Mouse (Mus musculus) forebrain, embryonic 12.5 days (tissue): ENCODE measurements at regions not wholly inside any gene's neighbourhood (a gene's known extent, or its start where the extent isn't known, plus 50 kb on each side); places are given as distances from the start of the nearest gene placed in this dataset.

ENCODE experiments used
- ATAC-seq: fragments of 200-750 bp; cut with Nextera tagmentation; 2 replicates; pipeline ENCODE4 v1.8.0; 2017; ENCODE audit warnings: moderate TSS enrichment; ENCODE audit not compliant: low FRiP score
- H3K27ac ChIP-seq: fragments of 300-500 bp; sonication (generic); 2 replicates; pipeline ENCODE4 v1.5.1; 2016; ENCODE audit warnings: mild to moderate bottlenecking
- H3K27me3 ChIP-seq: fragments of 300-500 bp; sonication (generic); 2 replicates; pipeline ENCODE4 v1.6.1; 2016; ENCODE audit warnings: mild to moderate bottlenecking
- H3K36me3 ChIP-seq: fragments of 300-500 bp; sonication (generic); replicated peaks from 2 replicates; pipeline ENCODE4 v1.6.1; 2016; ENCODE audit warnings: mild to moderate bottlenecking
- H3K4me1 ChIP-seq: fragments of 300-500 bp; sonication (generic); 2 replicates; pipeline ENCODE4 v1.6.1; 2016
- H3K4me2 ChIP-seq: fragments of 300-500 bp; sonication (generic); 2 replicates; pipeline ENCODE4 v1.6.1; 2016; ENCODE audit warnings: mild to moderate bottlenecking, moderate library complexity
- H3K4me3 ChIP-seq: fragments of 300-500 bp; sonication (generic); replicated peaks from 2 replicates; pipeline ENCODE4 v1.5.1; 2016; ENCODE audit warnings: mild to moderate bottlenecking
- H3K9ac ChIP-seq: fragments of 300-500 bp; sonication (generic); 2 replicates; pipeline ENCODE4 v1.6.1; 2016; ENCODE audit warnings: mild to moderate bottlenecking
- H3K9me3 ChIP-seq: fragments of 300-500 bp; sonication (generic); 2 replicates; pipeline ENCODE4 v1.6.1; 2016
- WGBS: fragments of 180-500 bp; shearing (Covaris S2); methylation state at CpG from one replicate; pipeline ENCODE4 v1.1.7; 2016; 5-methylcytosine and 5-hydroxymethylcytosine counted together

DNA sequence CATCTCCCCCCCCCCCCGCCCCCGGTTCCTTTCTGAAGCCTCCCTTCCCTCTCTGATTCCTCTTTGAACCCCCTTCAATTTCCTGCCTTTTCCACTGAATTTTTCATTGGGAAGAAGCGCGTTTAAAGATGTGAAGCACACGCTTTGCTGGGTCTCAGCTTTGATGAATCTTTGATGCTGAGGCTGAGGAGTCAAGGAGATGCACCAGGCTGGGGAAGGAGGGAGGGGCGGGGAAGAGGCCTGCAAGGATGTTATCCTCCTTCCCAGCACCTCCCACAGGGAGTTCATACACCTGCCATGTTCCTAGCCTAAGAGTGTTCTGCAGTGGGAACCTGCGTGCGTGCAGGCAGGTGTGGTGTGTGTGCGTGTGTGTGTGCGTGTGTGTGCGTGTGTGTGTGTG, 205.9 kb downstream of the Uaca start:
- Histone ChIP-seq H3K36me3 (no peaks in the 10 kb centered on the region), H3K9me3 (no peaks in the 10 kb centered on the region), H3K4me1 (peaks cover 3% of the 10 kb centered on the region; the same call in 1 of the 2 replicates), H3K4me3 (no peak overlapping the region), H3K9ac (no peak overlapping the region), H3K27ac (no peak overlapping the region), H3K4me2 (no peak overlapping the region), H3K27me3 (0 out of 2 replicates have a peak, but pooled peaks cover 6% of the 10 kb centered on the region)
- ATAC-seq: no peak
- WGBS: 82% methylated on average over 11 of the region's 11 CpGs

DNA sequence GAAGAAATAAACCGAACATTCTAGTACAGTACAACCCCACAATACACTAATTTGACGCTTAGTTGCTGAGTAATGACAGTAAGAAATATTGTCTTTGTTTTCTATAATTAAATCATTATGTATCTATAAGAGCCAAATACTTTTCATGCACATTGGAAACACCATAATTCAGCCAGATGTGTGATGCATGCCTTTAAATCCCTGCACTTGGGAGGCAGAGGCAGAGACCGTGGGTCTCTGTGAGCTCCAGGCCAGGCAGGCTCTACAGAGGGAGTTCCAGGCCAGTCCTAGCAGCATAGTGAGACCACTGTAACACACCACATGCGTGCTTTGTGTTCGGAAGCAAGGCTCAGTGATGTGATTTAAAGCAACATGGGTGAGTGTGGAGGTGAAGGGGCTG, 208.2 kb downstream of the Uaca start:
- no peaks in the 10 kb centered on the region for H3K9me3 ChIP-seq
- no peak for ATAC-seq
- no peak overlapping the region for H3K27ac ChIP-seq
- H3K4me2 ChIP-seq: no peak overlapping the region
- WGBS: 89% methylated on average over 5 of the region's 5 CpGs
- H3K4me3 ChIP-seq: no peak overlapping the region
- H3K36me3 ChIP-seq: no peaks in the 10 kb centered on the region
- 0 out of 2 replicates have a peak, but pooled peaks cover 6% of the 10 kb centered on the region for H3K27me3 ChIP-seq
- H3K4me1 ChIP-seq: peaks cover 3% of the 10 kb centered on the region; the same call in 1 of the 2 replicates
- no peak overlapping the region for H3K9ac ChIP-seq

DNA sequence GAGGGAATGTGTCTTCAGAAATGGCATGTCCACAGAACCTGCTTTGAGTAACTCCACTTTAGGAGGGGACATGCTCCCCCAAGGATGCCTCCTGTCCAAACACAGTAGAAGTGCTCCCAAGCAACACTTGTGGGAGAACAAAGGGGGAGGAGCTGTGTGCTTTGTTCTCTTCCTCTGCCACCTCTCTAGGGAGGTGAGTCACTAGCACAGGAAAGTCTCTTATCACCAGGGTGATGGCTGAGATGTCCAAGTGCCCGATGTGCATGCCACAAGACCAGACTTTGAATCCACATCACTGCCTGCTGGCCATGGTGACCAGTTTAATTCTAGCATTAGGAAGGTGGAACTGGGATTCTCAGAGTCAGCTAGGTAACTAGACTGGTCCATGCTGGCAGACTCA, 214.1 kb downstream of the Uaca start:
- H3K4me3 ChIP-seq: no peak overlapping the region
- no peak for ATAC-seq
- H3K9ac ChIP-seq: no peak overlapping the region
- no peak overlapping the region for H3K27ac ChIP-seq
- 88% methylated on average over 1 of the region's 1 CpGs for WGBS
- no peaks in the 10 kb centered on the region for H3K36me3 ChIP-seq
- no peak overlapping the region for H3K4me2 ChIP-seq
- 0 out of 2 replicates have a peak, but pooled peaks cover 5% of the 10 kb centered on the region for H3K9me3 ChIP-seq
- 0 out of 2 replicates have a peak, but pooled peaks cover 10% of the 10 kb centered on the region for H3K27me3 ChIP-seq
- no peaks in the 10 kb centered on the region; the same call in 1 of the 2 replicates for H3K4me1 ChIP-seq

DNA sequence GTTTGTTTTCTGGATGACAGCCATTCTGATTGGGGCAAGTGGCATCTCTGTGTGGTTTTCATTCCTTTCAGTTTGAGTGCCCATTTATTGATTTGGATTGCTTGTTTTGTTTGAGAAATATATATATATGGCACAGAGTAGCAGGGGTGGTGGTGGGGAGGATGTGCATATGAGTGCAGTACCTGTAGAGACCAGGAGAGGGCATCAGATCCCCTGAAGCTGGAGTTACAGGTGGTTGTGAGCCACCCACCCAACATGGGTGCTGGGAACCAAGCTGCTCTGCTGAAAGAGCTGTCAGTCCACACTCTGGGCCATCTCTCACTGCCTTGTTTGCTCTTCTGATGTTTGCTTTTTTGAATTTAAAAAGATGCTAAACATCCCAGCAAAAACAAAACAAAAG, 216.7 kb downstream of the Uaca start:
- no peaks in the 10 kb centered on the region for H3K36me3 ChIP-seq
- peaks cover 28% of the 10 kb centered on the region for H3K27me3 ChIP-seq
- no peak overlapping the region for H3K9ac ChIP-seq
- no peak overlapping the region for H3K4me2 ChIP-seq
- H3K27ac ChIP-seq: no peak overlapping the region
- 0 out of 2 replicates have a peak, but pooled peaks cover 5% of the 10 kb centered on the region for H3K9me3 ChIP-seq
- no peak overlapping the region for H3K4me3 ChIP-seq
- peaks cover 10% of the 10 kb centered on the region for H3K4me1 ChIP-seq
- no peak for ATAC-seq

DNA sequence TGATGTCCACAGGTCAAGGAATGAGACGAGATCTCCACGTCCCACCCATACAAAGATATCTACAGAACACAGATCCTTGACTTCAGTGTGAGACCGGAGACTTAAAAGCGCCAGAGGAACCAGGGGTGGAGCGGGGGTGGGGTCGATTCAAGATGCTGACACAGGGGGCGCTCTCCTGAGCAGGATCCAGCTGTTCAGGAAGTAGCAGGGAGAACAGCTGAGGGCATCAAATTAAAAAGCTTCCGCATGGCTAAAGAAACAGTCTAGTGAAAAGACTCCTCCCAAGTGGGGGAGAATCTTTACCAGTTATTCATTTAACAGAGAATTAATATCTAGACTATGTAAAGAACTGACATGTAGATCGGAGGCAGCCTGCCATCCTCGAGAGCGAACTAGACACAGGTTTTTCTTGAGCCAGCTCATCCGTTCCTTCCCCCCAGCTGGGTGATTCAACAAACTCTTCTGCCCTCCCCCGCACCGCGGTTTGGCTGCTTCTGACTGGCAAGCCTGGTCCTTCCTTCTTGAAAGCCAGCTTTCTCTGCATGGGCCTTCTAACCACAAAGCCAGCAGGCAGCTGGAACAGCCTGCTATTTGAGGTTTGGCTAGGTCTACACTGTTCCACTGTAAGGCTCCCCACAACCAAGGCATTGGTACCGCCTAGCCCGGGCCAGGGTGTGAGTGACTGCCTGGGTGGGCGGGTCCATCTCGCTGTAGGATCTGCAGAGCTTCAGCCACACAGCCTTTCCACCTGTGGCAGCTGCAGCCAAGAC, 218.6 kb downstream of the Uaca start:
- Histone ChIP-seq H3K4me2 (no peak overlapping the region), H3K36me3 (no peaks in the 10 kb centered on the region), H3K27me3 (peaks cover 42% of the 10 kb centered on the region), H3K27ac (no peak overlapping the region), H3K4me3 (no peak overlapping the region), H3K4me1 (peaks cover 21% of the 10 kb centered on the region), H3K9me3 (0 out of 2 replicates have a peak, but pooled peaks cover 5% of the 10 kb centered on the region), H3K9ac (no peak overlapping the region)
- WGBS: 72% methylated on average over 19 of the region's 19 CpGs
- ATAC-seq: no peak

DNA sequence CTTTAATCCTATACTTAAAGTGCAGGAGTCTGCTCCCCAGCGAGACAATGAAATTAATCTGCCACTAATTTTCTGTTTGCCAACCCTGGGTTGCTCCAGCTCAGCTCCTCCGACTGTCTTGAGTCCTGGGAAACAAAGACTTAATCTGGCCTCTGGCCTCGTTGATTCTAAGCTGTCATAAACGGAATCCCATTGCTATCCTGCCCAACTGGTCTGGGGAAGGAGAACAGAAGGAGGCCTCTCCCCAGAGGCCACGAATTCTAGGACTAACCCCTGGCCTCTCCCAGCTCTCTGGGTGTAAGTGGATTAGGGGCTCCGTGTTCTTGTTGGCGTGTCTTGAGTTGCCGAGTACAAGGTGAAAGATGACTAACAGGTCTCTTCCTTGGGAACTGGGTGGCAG, 219.8 kb downstream of the Uaca start:
- no peak overlapping the region for H3K9ac ChIP-seq
- no peak for ATAC-seq
- no peak overlapping the region for H3K27ac ChIP-seq
- no peak overlapping the region for H3K4me3 ChIP-seq
- H3K4me2 ChIP-seq: no peak overlapping the region
- H3K36me3 ChIP-seq: no peaks in the 10 kb centered on the region
- H3K27me3 ChIP-seq: peaks cover 54% of the 10 kb centered on the region
- 0 out of 2 replicates have a peak, but pooled peaks cover 5% of the 10 kb centered on the region for H3K9me3 ChIP-seq
- peaks cover 21% of the 10 kb centered on the region for H3K4me1 ChIP-seq
- 50% methylated on average over 8 of the region's 8 CpGs for WGBS

DNA sequence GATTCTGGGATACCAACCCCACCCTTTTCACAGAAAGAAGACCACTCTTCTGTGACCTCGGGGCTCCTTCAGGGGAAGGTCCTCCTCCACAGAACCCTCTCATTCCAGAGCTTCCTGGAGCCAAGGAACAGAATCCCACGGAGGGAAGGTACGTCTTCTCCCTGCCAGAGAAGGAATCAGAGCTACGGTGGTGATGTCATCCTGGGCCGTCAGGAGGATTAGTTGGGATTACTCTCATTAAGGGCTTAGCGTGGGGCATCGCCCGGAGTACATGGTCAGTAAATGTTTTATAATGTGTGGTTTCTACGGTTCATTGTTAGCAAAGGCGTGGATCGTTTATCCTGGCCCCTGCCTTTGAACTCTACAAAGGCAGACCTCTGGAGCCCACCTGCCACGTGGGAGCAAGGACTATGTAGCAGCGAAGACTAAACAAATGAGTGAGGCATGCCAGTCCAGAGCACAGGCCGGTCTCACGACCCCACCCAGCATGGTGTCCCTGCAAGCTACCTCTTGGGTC, 221.1 kb downstream of the Uaca start:
- 0 out of 2 replicates have a peak, but pooled peaks cover 5% of the 10 kb centered on the region for H3K9me3 ChIP-seq
- WGBS: 14% methylated on average over 15 of the region's 15 CpGs
- no peak overlapping the region for H3K4me2 ChIP-seq
- no peak overlapping the region for H3K4me3 ChIP-seq
- no peaks in the 10 kb centered on the region for H3K36me3 ChIP-seq
- no peak overlapping the region for H3K27ac ChIP-seq
- peaks cover 21% of the 10 kb centered on the region for H3K4me1 ChIP-seq
- no peak for ATAC-seq
- H3K27me3 ChIP-seq: peaks cover 50% of the 10 kb centered on the region
- no peak overlapping the region for H3K9ac ChIP-seq

DNA sequence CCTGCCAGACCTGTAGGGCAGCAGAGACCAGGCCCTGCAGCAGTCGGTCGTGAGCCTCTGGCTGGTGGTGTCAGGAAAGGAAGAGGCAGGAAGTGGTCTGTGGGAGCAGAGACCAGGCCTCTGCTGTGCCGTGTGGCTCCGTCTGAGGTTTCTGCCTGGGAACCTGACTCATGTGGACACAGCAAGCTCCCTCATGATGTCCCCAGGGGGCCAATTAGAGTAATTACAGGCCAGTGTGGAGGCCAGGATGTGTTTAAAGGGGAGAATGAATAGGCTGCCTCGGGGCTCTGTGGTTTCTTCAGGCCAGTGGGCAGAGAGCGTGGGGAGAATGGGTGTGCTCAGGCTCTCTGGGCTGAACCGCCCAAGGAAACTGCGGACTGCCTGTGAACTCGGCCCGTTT, 222.3 kb downstream of the Uaca start:
- peaks cover 50% of the 10 kb centered on the region for H3K27me3 ChIP-seq
- H3K27ac ChIP-seq: no peak overlapping the region
- H3K9ac ChIP-seq: no peak overlapping the region
- WGBS: 21% methylated on average over 10 of the region's 10 CpGs
- ATAC-seq: no peak
- H3K4me2 ChIP-seq: no peak overlapping the region
- H3K4me1 ChIP-seq: peaks cover 21% of the 10 kb centered on the region
- H3K9me3 ChIP-seq: 0 out of 2 replicates have a peak, but pooled peaks cover 5% of the 10 kb centered on the region
- H3K36me3 ChIP-seq: no peaks in the 10 kb centered on the region
- no peak overlapping the region for H3K4me3 ChIP-seq

DNA sequence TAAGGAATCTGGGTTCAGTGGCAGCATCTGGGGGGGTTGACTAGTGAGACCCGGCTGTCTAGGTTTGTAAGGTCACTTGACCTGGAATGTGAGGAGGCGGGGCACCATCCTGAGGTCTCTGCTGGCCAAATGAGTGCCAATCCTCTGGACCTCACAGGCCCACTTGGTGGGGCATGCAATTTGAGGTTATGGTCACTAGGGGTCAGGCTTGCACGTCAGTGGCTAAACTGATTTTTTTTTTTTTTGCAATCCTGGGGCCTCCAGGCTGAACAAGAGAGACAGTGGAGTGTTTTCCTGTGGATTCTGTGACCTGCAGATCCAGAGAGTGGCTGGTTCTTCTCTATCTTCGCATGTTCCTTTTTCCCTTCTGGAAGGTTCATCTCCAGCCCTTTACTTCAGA, 225.6 kb downstream of the Uaca start:
- Histone ChIP-seq H3K4me3 (no peak overlapping the region), H3K27me3 (peaks cover 45% of the 10 kb centered on the region), H3K4me2 (no peak overlapping the region), H3K36me3 (no peaks in the 10 kb centered on the region), H3K4me1 (peaks cover 21% of the 10 kb centered on the region), H3K9me3 (no peaks in the 10 kb centered on the region), H3K27ac (no peak overlapping the region), H3K9ac (no peak overlapping the region)
- no peak for ATAC-seq
- WGBS: 79% methylated on average over 4 of the region's 4 CpGs

DNA sequence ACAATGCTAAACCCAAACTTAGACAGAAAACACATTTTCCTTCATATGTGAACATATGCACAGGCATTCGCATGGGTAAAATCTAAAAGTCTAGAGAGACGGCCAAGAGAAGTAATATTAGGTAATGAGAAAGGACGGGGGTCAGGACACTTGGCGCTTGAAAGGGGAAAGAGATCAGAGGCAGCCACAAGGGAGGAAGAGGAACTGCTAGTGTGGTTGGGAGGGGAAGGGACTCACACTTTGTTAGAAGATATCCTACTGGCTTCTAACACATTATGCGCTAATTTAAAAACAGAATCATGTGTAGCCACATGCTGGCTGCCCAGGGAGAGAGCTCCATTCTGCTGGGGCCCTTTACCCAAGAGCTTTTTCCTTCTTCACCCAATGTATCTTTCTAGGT, 227.5 kb downstream of the Uaca start:
- Histone ChIP-seq H3K4me2 (no peak overlapping the region), H3K36me3 (no peaks in the 10 kb centered on the region), H3K27ac (no peak overlapping the region), H3K4me1 (peaks cover 5% of the 10 kb centered on the region), H3K27me3 (peaks cover 32% of the 10 kb centered on the region), H3K4me3 (no peak overlapping the region), H3K9me3 (no peaks in the 10 kb centered on the region), H3K9ac (no peak overlapping the region)
- WGBS: 93% methylated on average over 5 of the region's 5 CpGs
- no peak for ATAC-seq

DNA sequence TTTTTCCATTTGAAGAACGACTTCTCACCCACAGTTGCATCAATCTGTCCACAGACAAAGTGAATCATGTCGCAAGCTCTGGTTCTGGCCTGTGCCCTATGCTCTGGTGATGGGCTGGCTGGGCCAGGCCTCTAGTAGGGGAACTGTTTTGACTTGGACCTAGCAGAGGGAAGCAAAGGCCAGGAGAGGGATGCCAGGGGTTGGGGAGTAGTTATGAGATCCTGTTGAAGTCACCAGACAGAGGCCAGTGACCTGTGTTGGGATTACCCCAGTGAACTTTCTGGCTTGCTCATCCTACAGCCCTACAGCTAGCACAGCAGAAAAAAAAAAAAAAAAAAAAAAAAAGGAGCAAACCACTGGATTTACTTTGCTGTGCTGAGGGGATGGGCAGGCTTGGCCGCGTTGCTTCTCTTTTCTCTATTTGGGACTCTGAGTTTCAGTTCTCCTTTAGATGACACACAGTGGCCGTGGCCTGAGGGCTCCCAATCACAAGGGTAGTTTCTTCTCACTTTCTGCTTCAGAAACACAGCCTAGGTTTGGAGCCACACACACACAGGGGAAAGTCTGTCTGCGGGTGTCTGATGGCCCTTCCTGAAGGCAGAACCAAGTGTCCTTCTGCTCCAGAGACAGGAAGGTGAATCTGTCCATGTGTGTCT, 228.2 kb downstream of the Uaca start:
- ATAC-seq: no peak
- H3K4me3 ChIP-seq: no peak overlapping the region
- no peaks in the 10 kb centered on the region for H3K4me1 ChIP-seq
- no peak overlapping the region for H3K27ac ChIP-seq
- peaks cover 34% of the 10 kb centered on the region for H3K27me3 ChIP-seq
- no peaks in the 10 kb centered on the region for H3K9me3 ChIP-seq
- H3K9ac ChIP-seq: no peak overlapping the region
- H3K4me2 ChIP-seq: no peak overlapping the region
- no peaks in the 10 kb centered on the region for H3K36me3 ChIP-seq
- 88% methylated on average over 6 of the region's 6 CpGs for WGBS

DNA sequence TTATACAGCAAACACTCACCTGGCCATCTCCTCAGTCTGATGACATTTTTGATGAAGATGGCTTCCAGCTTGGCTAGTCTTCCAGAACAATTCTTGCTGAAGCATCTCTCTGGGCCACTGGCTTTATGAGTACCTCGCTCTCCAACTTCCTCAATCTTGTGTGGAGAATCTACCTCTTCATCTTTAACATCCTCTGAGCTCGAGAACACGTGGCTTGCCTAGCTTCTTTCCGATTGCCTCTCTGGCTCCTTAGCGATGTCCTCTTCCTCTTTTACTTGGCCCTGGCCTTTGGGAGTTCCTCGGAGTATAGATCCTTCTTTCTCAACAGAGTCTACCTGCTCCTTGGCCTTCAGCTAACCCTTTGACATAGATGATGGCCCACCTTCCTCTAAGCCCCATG, 231.0 kb downstream of the Uaca start:
- WGBS: 98% methylated on average over 6 of the region's 6 CpGs
- peaks cover 17% of the 10 kb centered on the region; the same call in 1 of the 2 replicates for H3K27me3 ChIP-seq
- no peak for ATAC-seq
- H3K4me3 ChIP-seq: no peak overlapping the region
- no peak overlapping the region for H3K9ac ChIP-seq
- no peaks in the 10 kb centered on the region for H3K36me3 ChIP-seq
- no peak overlapping the region for H3K4me2 ChIP-seq
- H3K9me3 ChIP-seq: no peaks in the 10 kb centered on the region
- no peak overlapping the region for H3K27ac ChIP-seq
- H3K4me1 ChIP-seq: no peaks in the 10 kb centered on the region
